Mouse (Mus musculus): ENCODE data around the gene Hes1. TPM values are rescaled to one million over a fixed set of nuclear protein-coding genes. Genes with fewer than 3 reads are reported as not detected.

Gene Hes1
- polyA plus RNA-seq, 1 experiment = 9.7 TPM

DNA sequence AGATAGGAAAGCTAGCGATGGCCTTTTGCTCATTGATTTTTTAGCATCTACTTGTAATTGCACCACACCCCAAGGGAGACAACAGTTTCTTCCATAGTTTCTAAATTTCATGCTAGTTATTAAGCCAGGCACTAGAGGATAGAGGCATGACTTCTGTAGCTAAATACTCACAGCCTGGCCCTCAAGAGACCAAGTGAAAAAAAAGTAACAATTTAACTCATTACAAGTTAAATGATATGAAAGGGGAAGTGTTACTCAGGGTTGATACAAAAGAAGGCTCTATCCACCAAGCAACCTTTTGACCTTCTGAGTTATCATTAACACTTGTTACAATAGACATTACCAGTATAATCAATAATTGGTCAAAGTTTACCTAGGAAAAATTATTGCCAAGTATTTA is 9.1 kb downstream of the Hes1 start:
- Histone ChIP-seq H3K27ac (ENCODE audit: control insufficient read depth, insufficient read depth, low read depth, low read length) (no peak overlapping the region), H3K27me3 (ENCODE audit: control insufficient read depth, insufficient read depth, low read length) (peaks cover 7% of the 10 kb centered on the region; the same call in 1 of the 2 replicates), H3K4me1 (ENCODE audit: control insufficient read depth, insufficient read depth, low read length) (peaks cover 14% of the 10 kb centered on the region), H3K4me3 (ENCODE audit: control insufficient read depth, low read depth, low read length) (no peak overlapping the region), H3K36me3 (ENCODE audit: control insufficient read depth, insufficient read depth, low read length) (no peaks in the 10 kb centered on the region)
- no peak for TF ChIP-seq CTCF (IDR thresholded peaks at IDR 0.05; ENCODE audit: control insufficient read depth, insufficient read depth, insufficient replicate concordance, low read depth, low read length)
- TF ChIP-seq POLR2A (IDR thresholded peaks at IDR 0.05; ENCODE audit: control insufficient read depth, low read depth, low read length) = no peak

DNA sequence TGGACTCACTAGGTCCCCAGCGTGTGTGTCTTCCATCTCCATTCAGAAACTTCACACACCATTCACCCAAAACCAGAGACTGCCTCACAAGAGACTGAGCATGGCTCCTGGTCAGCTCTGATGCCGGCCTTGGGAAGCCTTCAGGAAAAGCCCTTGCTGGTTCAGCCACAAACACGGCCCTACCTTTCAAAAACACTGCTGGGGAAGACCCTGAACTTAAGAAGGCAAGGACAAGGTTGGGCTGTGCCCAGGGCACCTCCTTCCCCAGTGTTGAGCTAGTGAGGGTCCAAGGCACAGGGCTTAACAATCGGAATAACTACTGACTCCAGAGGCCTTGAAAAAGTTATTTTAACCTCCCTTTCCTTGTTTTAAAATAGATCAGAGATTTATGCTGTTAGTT is 17.3 kb downstream of the Hes1 start:
- TF ChIP-seq CTCF (IDR thresholded peaks at IDR 0.05; ENCODE audit: control insufficient read depth, insufficient read depth, insufficient replicate concordance, low read depth, low read length) = no peak
- no peak for TF ChIP-seq POLR2A (IDR thresholded peaks at IDR 0.05; ENCODE audit: control insufficient read depth, low read depth, low read length)
- Histone ChIP-seq H3K27ac (ENCODE audit: control insufficient read depth, insufficient read depth, low read depth, low read length) (peak overlapping the region; percentile 55), H3K36me3 (ENCODE audit: control insufficient read depth, insufficient read depth, low read length) (no peaks in the 10 kb centered on the region), H3K4me1 (ENCODE audit: control insufficient read depth, insufficient read depth, low read length) (peaks cover 4% of the 10 kb centered on the region), H3K4me3 (ENCODE audit: control insufficient read depth, low read depth, low read length) (no peak overlapping the region), H3K27me3 (ENCODE audit: control insufficient read depth, insufficient read depth, low read length) (no peaks in the 10 kb centered on the region)

- Histone ChIP-seq H3K4me3 (ENCODE audit: control insufficient read depth, low read depth, low read length) (no peak overlapping the region), H3K27me3 (ENCODE audit: control insufficient read depth, insufficient read depth, low read length) (no peaks in the 10 kb centered on the region), H3K27ac (ENCODE audit: control insufficient read depth, insufficient read depth, low read depth, low read length) (no peak overlapping the region), H3K36me3 (ENCODE audit: control insufficient read depth, insufficient read depth, low read length) (no peaks in the 10 kb centered on the region), H3K4me1 (ENCODE audit: control insufficient read depth, insufficient read depth, low read length) (peaks cover 4% of the 10 kb centered on the region)
- TF ChIP-seq CTCF (IDR thresholded peaks at IDR 0.05; ENCODE audit: control insufficient read depth, insufficient read depth, insufficient replicate concordance, low read depth, low read length) = no peak
- TF ChIP-seq POLR2A (IDR thresholded peaks at IDR 0.05; ENCODE audit: control insufficient read depth, low read depth, low read length) = no peak
Observed at GRCm38 (mm10) chr16:30081980-30082379, 17.8 kb downstream of the Hes1 start.

- Histone ChIP-seq H3K27me3 (ENCODE audit: control insufficient read depth, insufficient read depth, low read length) (no peaks in the 10 kb centered on the region), H3K4me3 (ENCODE audit: control insufficient read depth, low read depth, low read length) (no peak overlapping the region), H3K4me1 (ENCODE audit: control insufficient read depth, insufficient read depth, low read length) (peaks cover 4% of the 10 kb centered on the region), H3K27ac (ENCODE audit: control insufficient read depth, insufficient read depth, low read depth, low read length) (no peak overlapping the region), H3K36me3 (ENCODE audit: control insufficient read depth, insufficient read depth, low read length) (no peaks in the 10 kb centered on the region)
- TF ChIP-seq POLR2A (IDR thresholded peaks at IDR 0.05; ENCODE audit: control insufficient read depth, low read depth, low read length) = no peak
- TF ChIP-seq CTCF (IDR thresholded peaks at IDR 0.05; ENCODE audit: control insufficient read depth, insufficient read depth, insufficient replicate concordance, low read depth, low read length) = no peak
Observed at GRCm38 (mm10) chr16:30082965-30083364, 18.8 kb downstream of the Hes1 start.

DNA sequence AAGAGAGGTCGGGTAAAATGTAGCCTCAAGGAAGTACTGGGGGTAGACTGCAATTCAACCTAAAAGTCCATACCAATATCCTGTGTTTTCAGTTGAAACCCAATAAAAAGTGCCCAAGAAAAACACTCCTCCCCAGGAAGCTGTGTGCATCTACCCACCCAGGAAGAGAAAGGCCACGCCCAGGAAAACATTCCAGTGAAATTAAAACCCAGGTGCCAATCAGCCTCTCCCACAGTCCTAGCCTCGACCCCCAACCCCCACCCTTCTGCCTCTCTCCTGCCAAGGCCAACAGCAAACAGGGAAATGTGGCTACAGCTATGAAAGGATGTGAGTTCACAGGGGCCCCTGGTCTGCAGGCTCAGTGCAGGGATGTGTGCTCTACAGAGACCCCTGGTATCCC is 19.4 kb downstream of the Hes1 start:
- Histone ChIP-seq H3K27ac (ENCODE audit: control insufficient read depth, insufficient read depth, low read depth, low read length) (no peak overlapping the region), H3K4me3 (ENCODE audit: control insufficient read depth, low read depth, low read length) (no peak overlapping the region), H3K36me3 (ENCODE audit: control insufficient read depth, insufficient read depth, low read length) (no peaks in the 10 kb centered on the region), H3K27me3 (ENCODE audit: control insufficient read depth, insufficient read depth, low read length) (no peaks in the 10 kb centered on the region), H3K4me1 (ENCODE audit: control insufficient read depth, insufficient read depth, low read length) (peaks cover 4% of the 10 kb centered on the region)
- no peak for TF ChIP-seq POLR2A (IDR thresholded peaks at IDR 0.05; ENCODE audit: control insufficient read depth, low read depth, low read length)
- TF ChIP-seq CTCF (IDR thresholded peaks at IDR 0.05; ENCODE audit: control insufficient read depth, insufficient read depth, insufficient replicate concordance, low read depth, low read length) = no peak

- TF ChIP-seq POLR2A (IDR thresholded peaks at IDR 0.05; ENCODE audit: control insufficient read depth, low read depth, low read length) (no peak), CTCF (IDR thresholded peaks at IDR 0.05; ENCODE audit: control insufficient read depth, insufficient read depth, insufficient replicate concordance, low read depth, low read length) (no peak)
- Histone ChIP-seq H3K4me1 (ENCODE audit: control insufficient read depth, insufficient read depth, low read length) (peaks cover 2% of the 10 kb centered on the region; the same call in 1 of the 2 replicates), H3K4me3 (ENCODE audit: control insufficient read depth, low read depth, low read length) (no peak overlapping the region), H3K36me3 (ENCODE audit: control insufficient read depth, insufficient read depth, low read length) (no peaks in the 10 kb centered on the region), H3K27ac (ENCODE audit: control insufficient read depth, insufficient read depth, low read depth, low read length) (peak overlapping the region; percentile 73), H3K27me3 (ENCODE audit: control insufficient read depth, insufficient read depth, low read length) (no peaks in the 10 kb centered on the region)
Observed at GRCm38 (mm10) chr16:30088646-30089045, 24.5 kb downstream of the Hes1 start.

DNA sequence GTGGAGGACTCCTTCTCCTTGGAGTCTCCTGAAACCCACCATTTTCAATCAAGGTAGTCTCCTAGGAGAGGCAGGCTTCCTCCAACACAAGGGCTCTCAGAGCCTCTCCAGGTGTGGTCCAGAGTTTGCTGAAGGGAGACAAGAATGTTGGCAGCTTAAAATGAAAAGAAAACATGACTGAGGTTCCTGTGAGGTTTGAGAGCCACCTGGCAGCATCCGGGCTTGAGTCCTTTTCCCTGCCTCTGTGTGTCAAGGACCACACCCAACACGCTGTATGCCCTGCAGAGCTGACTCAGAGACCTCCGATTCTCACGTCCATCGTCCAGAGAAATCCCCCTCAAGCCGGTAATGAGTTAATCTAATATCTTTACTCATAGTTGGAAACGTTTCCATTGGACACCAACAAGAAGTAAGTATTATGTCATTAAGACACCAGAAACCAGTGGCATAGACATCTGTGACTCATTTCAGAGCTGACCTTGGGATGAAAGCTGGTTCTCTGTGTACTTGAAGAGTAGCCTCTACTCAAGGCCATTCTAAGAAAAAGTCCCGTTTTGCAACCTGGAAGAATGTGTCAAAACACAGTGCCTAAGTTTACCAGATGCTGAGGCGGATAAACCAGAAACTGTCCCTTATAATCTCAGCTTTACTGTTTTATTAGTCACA is 26.1 kb downstream of the Hes1 start:
- peak overlapping the region; percentile 45 for H3K27ac ChIP-seq (ENCODE audit: control insufficient read depth, insufficient read depth, low read depth, low read length)

More for the DNA sequence above, 26.1 kb downstream of the Hes1 start:
- peaks cover 2% of the 10 kb centered on the region; the same call in 1 of the 2 replicates for H3K4me1 ChIP-seq (ENCODE audit: control insufficient read depth, insufficient read depth, low read length)
- H3K4me3 ChIP-seq (ENCODE audit: control insufficient read depth, low read depth, low read length) = no peak overlapping the region
- TF ChIP-seq CTCF (IDR thresholded peaks at IDR 0.05; ENCODE audit: control insufficient read depth, insufficient read depth, insufficient replicate concordance, low read depth, low read length) (no peak), POLR2A (IDR thresholded peaks at IDR 0.05; ENCODE audit: control insufficient read depth, low read depth, low read length) (no peak)
- H3K27me3 ChIP-seq (ENCODE audit: control insufficient read depth, insufficient read depth, low read length) = no peaks in the 10 kb centered on the region
- no peaks in the 10 kb centered on the region for H3K36me3 ChIP-seq (ENCODE audit: control insufficient read depth, insufficient read depth, low read length)

Data from testis, adult 2 months (tissue).